Mouse (Mus musculus) splenic B cell, adult 2 months (primary cell): ENCODE measurements at regions not wholly inside any gene's neighbourhood (a gene's known extent, or its start where the extent isn't known, plus 50 kb on each side); places are given as distances from the start of the nearest gene placed in this dataset.

Experiments
- DNase-seq: peaks from one replicate; pipeline ENCODE4 v3.0.0-alpha.2; 2011; ENCODE audit warnings: low read depth, low spot score
- H3K27me3 ChIP-seq: 2 replicates; pipeline ENCODE4 v1.6.1; 2012; ENCODE audit warnings: mild to moderate bottlenecking, low read length, moderate library complexity, mixed read lengths; ENCODE audit not compliant: control insufficient read depth, poor library complexity, insufficient read depth, severe bottlenecking
- H3K36me3 ChIP-seq: 2 replicates; pipeline ENCODE4 v1.6.1; 2012; ENCODE audit warnings: mild to moderate bottlenecking, low read length, moderate library complexity, mixed read lengths; ENCODE audit not compliant: control insufficient read depth, poor library complexity, insufficient read depth, severe bottlenecking

- Histone ChIP-seq H3K27me3 (no peaks in the 10 kb centered on the region), H3K36me3 (no peaks in the 10 kb centered on the region)
- DNase-seq = no peak
These were observed 176.3 kb upstream of the Spdye4c start for GRCm38 (mm10) chr2:128414588-128415240.

GRCm38 (mm10) chr2:128416416-128416815, 174.6 kb upstream of the Spdye4c start:
- Histone ChIP-seq H3K36me3 (no peaks in the 10 kb centered on the region), H3K27me3 (no peaks in the 10 kb centered on the region)
- DNase-seq = no peak

DNA sequence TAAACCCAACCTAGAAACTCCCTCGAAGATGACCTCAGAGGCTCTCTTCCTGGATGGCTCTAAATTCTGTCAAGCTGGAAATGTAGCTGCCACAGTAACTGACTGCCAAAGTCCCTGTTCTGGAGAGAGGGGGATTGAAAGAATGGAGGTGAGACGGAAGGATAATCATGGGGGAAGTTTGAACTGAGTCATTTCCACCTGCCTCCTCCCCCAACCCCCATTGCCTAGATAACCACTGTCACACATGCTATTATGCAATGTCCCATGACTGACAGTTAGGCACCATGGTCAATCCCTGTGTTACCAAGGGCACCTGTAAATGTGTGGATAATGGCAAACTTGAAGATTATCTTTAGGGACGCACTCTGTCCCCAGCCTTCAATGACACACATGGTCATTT, 172.0 kb upstream of the Spdye4c start:
- Histone ChIP-seq H3K27me3 (no peaks in the 10 kb centered on the region), H3K36me3 (no peaks in the 10 kb centered on the region)
- no peak for DNase-seq

- H3K27me3 ChIP-seq = no peaks in the 10 kb centered on the region
- DNase-seq = no peak
- H3K36me3 ChIP-seq = no peaks in the 10 kb centered on the region
These were observed 170.6 kb upstream of the Spdye4c start for GRCm38 (mm10) chr2:128420406-128420805.

- Histone ChIP-seq H3K27me3 (no peaks in the 10 kb centered on the region), H3K36me3 (no peaks in the 10 kb centered on the region)
- no peak for DNase-seq
These were observed 168.3 kb upstream of the Spdye4c start for GRCm38 (mm10) chr2:128422677-128423076.

GRCm38 (mm10) chr2:128424236-128424635, 166.8 kb upstream of the Spdye4c start:
- Histone ChIP-seq H3K36me3 (no peaks in the 10 kb centered on the region), H3K27me3 (no peaks in the 10 kb centered on the region)
- no peak for DNase-seq

DNA sequence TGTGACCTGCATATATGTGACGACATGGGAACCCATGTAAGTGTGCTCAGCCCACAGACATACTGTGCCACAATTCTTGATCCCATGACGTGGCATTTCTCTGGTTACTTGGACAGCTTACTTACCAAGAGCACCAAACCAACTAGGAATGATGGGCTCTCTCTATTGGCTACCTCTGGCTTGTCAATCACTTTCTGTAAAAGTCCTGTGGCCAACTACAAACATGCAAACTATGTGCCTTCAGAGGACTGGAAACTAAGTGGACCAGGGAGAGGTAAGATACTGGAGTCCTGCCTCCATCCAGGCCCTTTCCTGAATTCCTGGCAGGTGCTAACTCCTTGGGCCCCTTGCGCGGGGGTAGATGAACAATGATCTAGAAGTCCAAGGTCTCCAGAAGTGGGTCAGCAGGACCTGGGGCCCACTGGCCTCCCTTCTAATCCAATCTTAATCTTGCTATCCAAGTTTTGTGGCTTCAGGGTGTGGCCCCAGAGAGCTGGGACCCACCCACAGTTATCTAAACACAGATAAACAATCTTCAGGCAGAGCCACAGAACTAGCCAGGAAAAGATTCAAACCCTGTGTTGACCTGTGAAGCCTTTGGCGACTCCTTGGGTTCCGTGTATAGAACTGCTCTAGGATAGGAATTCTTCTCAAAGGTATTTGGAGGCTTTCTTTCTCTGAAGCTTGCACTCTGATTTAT, 163.7 kb upstream of the Spdye4c start:
- H3K36me3 ChIP-seq = no peaks in the 10 kb centered on the region
- H3K27me3 ChIP-seq = no peaks in the 10 kb centered on the region
- no peak for DNase-seq

- H3K27me3 ChIP-seq = no peaks in the 10 kb centered on the region
- DNase-seq = peak; percentile 31
- H3K36me3 ChIP-seq = no peaks in the 10 kb centered on the region
These were observed 162.9 kb upstream of the Spdye4c start for GRCm38 (mm10) chr2:128428154-128428553.

DNA sequence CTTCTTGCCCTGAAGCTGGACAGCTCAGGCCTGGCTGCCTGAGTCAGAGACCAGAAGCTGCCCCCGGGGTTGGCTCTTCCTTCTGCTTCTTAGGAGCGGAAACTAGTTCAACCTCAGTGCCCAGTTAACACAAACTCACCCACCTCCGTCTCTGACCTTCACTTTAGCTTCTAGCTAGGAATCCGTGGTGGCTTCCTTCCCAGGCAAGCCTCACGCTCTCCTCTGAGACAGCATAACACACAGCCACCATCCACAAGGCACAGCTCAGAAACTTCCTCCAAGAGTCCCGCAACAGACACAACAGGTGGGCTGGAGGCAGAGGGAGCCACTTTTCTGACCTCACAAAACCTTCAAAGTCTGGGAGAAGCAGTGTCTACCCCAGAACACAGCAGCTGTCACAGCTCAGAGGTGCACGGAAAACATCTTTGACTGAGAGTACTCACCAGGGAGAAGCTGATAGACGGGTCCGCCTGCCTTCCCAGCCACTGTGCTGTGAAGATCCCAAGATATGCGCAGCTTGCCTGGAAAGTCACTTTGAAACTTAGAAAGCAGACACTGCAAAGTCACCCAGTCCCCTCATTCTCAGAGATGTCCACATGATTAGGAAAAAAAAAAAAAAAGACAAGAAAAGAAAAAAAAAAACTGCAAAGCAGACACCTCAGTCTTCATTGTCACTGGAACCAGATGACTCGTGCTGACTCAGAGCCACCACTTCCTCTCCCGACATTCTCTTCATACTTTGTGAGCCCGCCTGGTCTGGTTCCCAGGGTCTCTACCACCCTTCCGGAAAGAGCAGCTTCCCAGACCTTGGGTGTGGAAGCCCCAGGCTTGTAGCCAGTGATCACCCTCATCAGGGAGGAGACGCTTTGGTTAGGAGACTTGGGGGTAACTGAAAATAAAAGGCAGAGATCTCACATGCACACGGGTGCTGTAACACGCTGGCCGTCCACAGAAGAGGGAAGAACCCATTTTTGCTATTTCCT, 162.1 kb upstream of the Spdye4c start:
- peak; percentile 31 for DNase-seq
- H3K27me3 ChIP-seq = no peaks in the 10 kb centered on the region
- no peaks in the 10 kb centered on the region for H3K36me3 ChIP-seq

- no peaks in the 10 kb centered on the region for H3K27me3 ChIP-seq
- H3K36me3 ChIP-seq = no peaks in the 10 kb centered on the region
- peak; percentile 49 for DNase-seq
These were observed 161.2 kb upstream of the Spdye4c start for GRCm38 (mm10) chr2:128429786-128430185.

GRCm38 (mm10) chr2:128430776-128431291, 160.2 kb upstream of the Spdye4c start:
- H3K36me3 ChIP-seq = no peaks in the 10 kb centered on the region
- DNase-seq = no peak
- H3K27me3 ChIP-seq = no peaks in the 10 kb centered on the region

GRCm38 (mm10) chr2:128431751-128432150, 159.3 kb upstream of the Spdye4c start:
- Histone ChIP-seq H3K36me3 (no peaks in the 10 kb centered on the region), H3K27me3 (no peaks in the 10 kb centered on the region)
- DNase-seq = no peak

DNA sequence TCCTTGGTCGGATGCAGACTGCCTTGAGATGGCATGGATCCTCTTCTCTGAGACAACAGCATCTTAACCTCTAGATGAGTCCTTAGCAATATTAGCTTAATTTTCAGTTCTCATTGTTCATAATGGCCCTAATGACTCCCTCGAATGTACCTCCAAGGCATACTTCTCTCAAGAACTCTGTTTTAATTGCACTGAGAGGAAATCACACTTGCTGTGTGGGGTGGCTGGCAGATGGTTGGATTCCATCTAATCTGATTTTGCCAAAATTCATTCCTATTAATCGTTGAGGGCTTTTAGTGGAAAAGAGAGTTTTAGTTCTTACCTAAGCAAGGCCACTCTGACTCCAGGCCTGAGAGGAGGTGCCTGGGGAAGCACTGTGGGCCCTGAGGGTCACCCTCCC, 158.3 kb upstream of the Spdye4c start:
- no peaks in the 10 kb centered on the region for H3K27me3 ChIP-seq
- no peaks in the 10 kb centered on the region for H3K36me3 ChIP-seq
- DNase-seq = no peak

DNA sequence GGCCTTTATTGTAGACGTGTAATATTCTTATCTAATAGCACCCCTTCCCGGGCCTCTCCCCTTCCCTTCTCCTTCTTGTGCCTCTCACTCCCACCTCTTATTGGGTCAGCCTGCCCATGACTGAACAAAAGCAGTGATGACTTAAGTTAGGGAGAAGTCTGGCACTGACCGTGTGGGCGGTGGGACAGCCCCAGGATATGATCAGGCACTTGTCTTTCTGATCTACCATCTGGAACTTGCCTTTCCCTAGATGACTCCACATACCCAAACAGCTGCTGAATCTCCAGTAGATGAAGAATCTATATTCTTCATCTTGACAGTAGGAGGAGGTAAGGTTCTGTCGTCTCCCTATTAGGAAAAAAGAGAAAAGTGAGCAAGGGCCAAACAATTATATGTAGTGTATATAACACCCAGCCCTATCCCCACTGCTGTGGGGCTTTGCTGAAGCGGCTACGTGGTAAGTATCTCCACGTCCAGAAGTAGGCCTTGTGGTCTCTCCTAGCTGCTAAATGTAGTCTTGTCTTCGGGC, 157.4 kb upstream of the Spdye4c start:
- DNase-seq = no peak
- Histone ChIP-seq H3K27me3 (no peaks in the 10 kb centered on the region), H3K36me3 (no peaks in the 10 kb centered on the region)
